ENCODE assay signal across 28 mouse cellular contexts in the genomic region with DNA sequence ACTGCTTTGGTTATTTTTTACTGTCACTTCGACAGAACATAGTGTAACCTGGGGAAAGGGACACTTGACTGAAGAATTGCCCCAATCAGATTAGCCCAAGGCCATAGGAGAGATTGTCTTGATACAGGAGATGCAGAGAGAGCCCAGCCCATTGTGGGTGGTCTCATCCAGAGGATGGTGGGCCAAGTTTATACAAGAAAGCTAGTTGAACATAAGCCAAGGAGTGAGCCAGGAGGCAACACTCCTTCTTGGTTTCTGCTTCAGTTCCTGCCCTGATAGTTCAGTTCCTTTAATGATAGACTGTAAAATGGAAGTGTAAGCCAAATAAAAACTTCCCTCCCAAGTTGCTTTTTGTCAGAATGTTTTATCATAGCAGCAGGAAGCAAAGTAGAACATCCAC.
"Had no signal": no experiment of that assay in that cellular context is flagged by ENCODE, and none has a peak within 500 bp of the region (broad histone marks: within the 10 kb centered on the region; RNA-seq: fewer than 3 reads in every experiment).

No protein-coding gene starts in this region.

- H3K4me3 ChIP-seq: embryonic facial prominence, embryonic 10.5 days; embryonic facial prominence, embryonic 12.5 days; embryonic facial prominence, embryonic 13.5 days; embryonic facial prominence, embryonic 15.5 days; erythroblast, embryonic 14.5 days; forebrain, embryonic 10.5 days; forebrain, embryonic 12.5 days; forebrain, embryonic 13.5 days; forebrain, embryonic 15.5 days; gastrocnemius, adult 2 months had no signal

- ATAC-seq: forebrain, embryonic 13.5 days; forebrain, embryonic 14.5 days; forebrain, embryonic 15.5 days; forebrain, embryonic 16.5 days; forebrain, postnatal 0 days had no signal

- DNase-seq: cerebellum, adult 18-20 months; cerebellum, adult 2 months; cerebellum, adult 8-10 months; cerebellum, adult 9-10 months; cerebellum, adult 9-11 months; cerebellum, postnatal 10 days; cerebellum, postnatal 14 days; cerebellum, postnatal 25 days; cerebellum, postnatal 36 days; embryo, embryonic 11 days; forebrain, postnatal 0 days; gastrocnemius, adult 2 months; gastrocnemius, postnatal 10 days; gastrocnemius, postnatal 14 days; gastrocnemius, postnatal 25 days; gastrocnemius, postnatal 36 days; heart, adult 11 months had no signal

- H3K36me3 ChIP-seq: embryonic facial prominence, embryonic 10.5 days; embryonic facial prominence, embryonic 12.5 days; embryonic facial prominence, embryonic 13.5 days; embryonic facial prominence, embryonic 15.5 days; forebrain, embryonic 10.5 days; forebrain, embryonic 12.5 days; forebrain, embryonic 15.5 days had no signal

- H3K9ac ChIP-seq: embryonic facial prominence, embryonic 12.5 days; embryonic facial prominence, embryonic 13.5 days; embryonic facial prominence, embryonic 15.5 days; forebrain, embryonic 12.5 days; forebrain, embryonic 13.5 days; forebrain, embryonic 15.5 days; forebrain, postnatal 0 days had no signal

- H3K27me3 ChIP-seq: embryonic facial prominence, embryonic 12.5 days; embryonic facial prominence, embryonic 13.5 days; embryonic facial prominence, embryonic 15.5 days; forebrain, embryonic 12.5 days; forebrain, embryonic 13.5 days; forebrain, embryonic 15.5 days had no signal

- H3K27ac ChIP-seq: embryonic facial prominence, embryonic 10.5 days; embryonic facial prominence, embryonic 12.5 days; embryonic facial prominence, embryonic 13.5 days; embryonic facial prominence, embryonic 15.5 days; forebrain, embryonic 10.5 days; forebrain, embryonic 12.5 days; forebrain, embryonic 13.5 days; forebrain, embryonic 15.5 days; gastrocnemius, adult 2 months had no signal

- H3K4me2 ChIP-seq: embryonic facial prominence, embryonic 12.5 days; embryonic facial prominence, embryonic 13.5 days; embryonic facial prominence, embryonic 15.5 days; forebrain, embryonic 12.5 days; forebrain, embryonic 13.5 days; forebrain, embryonic 15.5 days had no signal

- H3K9me3 ChIP-seq: embryonic facial prominence, embryonic 10.5 days; embryonic facial prominence, embryonic 12.5 days; embryonic facial prominence, embryonic 13.5 days; embryonic facial prominence, embryonic 15.5 days; forebrain, embryonic 10.5 days; forebrain, embryonic 12.5 days; forebrain, embryonic 13.5 days; forebrain, embryonic 15.5 days had no signal

- H3K4me1 ChIP-seq: embryonic facial prominence, embryonic 10.5 days; embryonic facial prominence, embryonic 12.5 days; embryonic facial prominence, embryonic 13.5 days; embryonic facial prominence, embryonic 15.5 days; forebrain, embryonic 10.5 days; forebrain, embryonic 12.5 days; forebrain, embryonic 13.5 days; forebrain, embryonic 15.5 days had no signal
